Mouse (Mus musculus): ENCODE measurements around the gene Hlcs. TPM values are rescaled to one million over a fixed set of nuclear protein-coding genes. Genes with fewer than 3 reads are reported as not detected.
A peak's percentile ranks its signal among the peaks of the same experiment; 100 is the strongest.

Hlcs gene
- total and polyA plus RNA-seq, 3 experiments = 4.4 to 5.5 (median 5.4) TPM

- intact Hi-C loops (cut with DNase I) = no loop called here
- H3K9ac ChIP-seq (ENCODE audit: low read depth, low read length) = no peak overlapping the region
- no peak overlapping the region for H3K4me3 ChIP-seq
- H3K27me3 ChIP-seq (ENCODE audit: control insufficient read depth, insufficient read depth, low read length) = no peaks in the 10 kb centered on the region
- H3K27ac ChIP-seq = no peak overlapping the region
- no peaks in the 10 kb centered on the region for H3K36me3 ChIP-seq (ENCODE audit: control insufficient read depth, insufficient read depth, low read length)
- TF ChIP-seq POLR2A (IDR thresholded peaks at IDR 0.05; ENCODE audit: insufficient read depth, low read depth, low read length) (no peak), CTCF (IDR thresholded peaks at IDR 0.05) (no peak), EP300 (IDR thresholded peaks at IDR 0.05; ENCODE audit: insufficient read depth, low read depth, low read length) (no peak)
- no peaks in the 10 kb centered on the region for H3K79me2 ChIP-seq (replicated peaks; ENCODE audit: control insufficient read depth, insufficient read depth, low read length)
- WGBS = 57% methylated on average over 7 of the region's 7 CpGs
- H3K4me1 ChIP-seq (ENCODE audit: control insufficient read depth, insufficient read depth, low read length) = no peaks in the 10 kb centered on the region
- no peak for DNase-seq
These were observed 42.7 kb upstream of the Hlcs start for GRCm38 (mm10) chr16:94356046-94356445.

- no peaks in the 10 kb centered on the region for H3K79me2 ChIP-seq (replicated peaks; ENCODE audit: control insufficient read depth, insufficient read depth, low read length)
- H3K4me3 ChIP-seq = no peak overlapping the region
- TF ChIP-seq POLR2A (IDR thresholded peaks at IDR 0.05; ENCODE audit: insufficient read depth, low read depth, low read length) (no peak), EP300 (IDR thresholded peaks at IDR 0.05; ENCODE audit: insufficient read depth, low read depth, low read length) (no peak), CTCF (IDR thresholded peaks at IDR 0.05) (no peak)
- H3K27me3 ChIP-seq (ENCODE audit: control insufficient read depth, insufficient read depth, low read length) = no peaks in the 10 kb centered on the region
- no peaks in the 10 kb centered on the region for H3K36me3 ChIP-seq (ENCODE audit: control insufficient read depth, insufficient read depth, low read length)
- no peak overlapping the region for H3K9ac ChIP-seq (ENCODE audit: low read depth, low read length)
- intact Hi-C loops (cut with DNase I) = no loop called here
- DNase-seq = peak in 1 of 2 experiments; percentile 24
- no peaks in the 10 kb centered on the region for H3K4me1 ChIP-seq (ENCODE audit: control insufficient read depth, insufficient read depth, low read length)
- 30% methylated on average over 9 of the region's 9 CpGs for WGBS
- H3K27ac ChIP-seq = 0 out of 2 replicates have a peak overlapping the region, but pooled peaks have one; percentile 7
These were observed 41.1 kb upstream of the Hlcs start for GRCm38 (mm10) chr16:94354450-94354849.

- no peaks in the 10 kb centered on the region for H3K79me2 ChIP-seq (replicated peaks; ENCODE audit: control insufficient read depth, insufficient read depth, low read length)
- no peak overlapping the region for H3K4me3 ChIP-seq
- H3K27ac ChIP-seq = no peak overlapping the region
- H3K4me1 ChIP-seq (ENCODE audit: control insufficient read depth, insufficient read depth, low read length) = no peaks in the 10 kb centered on the region
- DNase-seq = no peak
- H3K36me3 ChIP-seq (ENCODE audit: control insufficient read depth, insufficient read depth, low read length) = no peaks in the 10 kb centered on the region
- intact Hi-C loops (cut with DNase I) = no loop called here
- TF ChIP-seq CTCF (IDR thresholded peaks at IDR 0.05) (no peak), EP300 (IDR thresholded peaks at IDR 0.05; ENCODE audit: insufficient read depth, low read depth, low read length) (no peak), POLR2A (IDR thresholded peaks at IDR 0.05; ENCODE audit: insufficient read depth, low read depth, low read length) (no peak)
- H3K27me3 ChIP-seq (ENCODE audit: control insufficient read depth, insufficient read depth, low read length) = no peaks in the 10 kb centered on the region
- no peak overlapping the region for H3K9ac ChIP-seq (ENCODE audit: low read depth, low read length)
- 88% methylated on average over 10 of the region's 10 CpGs for WGBS
These were observed 36.9 kb upstream of the Hlcs start for GRCm38 (mm10) chr16:94350287-94350677.

GRCm38 (mm10) chr16:94349588-94350286 is 36.4 kb upstream of the Hlcs start:
- Histone ChIP-seq H3K27me3 (ENCODE audit: control insufficient read depth, insufficient read depth, low read length) (no peaks in the 10 kb centered on the region), H3K4me3 (no peak overlapping the region), H3K36me3 (ENCODE audit: control insufficient read depth, insufficient read depth, low read length) (no peaks in the 10 kb centered on the region), H3K27ac (no peak overlapping the region), H3K4me1 (ENCODE audit: control insufficient read depth, insufficient read depth, low read length) (no peaks in the 10 kb centered on the region), H3K9ac (ENCODE audit: low read depth, low read length) (no peak overlapping the region), H3K79me2 (replicated peaks; ENCODE audit: control insufficient read depth, insufficient read depth, low read length) (no peaks in the 10 kb centered on the region)
- WGBS = 57% methylated on average over 11 of the region's 11 CpGs
- intact Hi-C loops (cut with DNase I) = no loop called here
- no peak for TF ChIP-seq CTCF (IDR thresholded peaks at IDR 0.05)
- no peak for TF ChIP-seq EP300 (IDR thresholded peaks at IDR 0.05; ENCODE audit: insufficient read depth, low read depth, low read length)
- TF ChIP-seq POLR2A (IDR thresholded peaks at IDR 0.05; ENCODE audit: insufficient read depth, low read depth, low read length) = no peak
- no peak for DNase-seq

- intact Hi-C loops (cut with DNase I) = no loop called here
- 87% methylated on average over 2 of the region's 2 CpGs for WGBS
These were observed 35.4 kb upstream of the Hlcs start for GRCm38 (mm10) chr16:94348779-94349178.

GRCm38 (mm10) chr16:94347080-94347731 is 33.8 kb upstream of the Hlcs start:
- Histone ChIP-seq H3K79me2 (replicated peaks; ENCODE audit: control insufficient read depth, insufficient read depth, low read length) (no peaks in the 10 kb centered on the region), H3K27me3 (ENCODE audit: control insufficient read depth, insufficient read depth, low read length) (no peaks in the 10 kb centered on the region), H3K36me3 (ENCODE audit: control insufficient read depth, insufficient read depth, low read length) (no peaks in the 10 kb centered on the region), H3K9ac (ENCODE audit: low read depth, low read length) (no peak overlapping the region), H3K4me1 (ENCODE audit: control insufficient read depth, insufficient read depth, low read length) (no peaks in the 10 kb centered on the region), H3K4me3 (no peak overlapping the region), H3K27ac (no peak overlapping the region)
- intact Hi-C loops (cut with DNase I) = no loop called here
- 80% methylated on average over 7 of the region's 7 CpGs for WGBS
- no peak for DNase-seq
- no peak for TF ChIP-seq POLR2A (IDR thresholded peaks at IDR 0.05; ENCODE audit: insufficient read depth, low read depth, low read length)
- TF ChIP-seq CTCF (IDR thresholded peaks at IDR 0.05) = no peak
- TF ChIP-seq EP300 (IDR thresholded peaks at IDR 0.05; ENCODE audit: insufficient read depth, low read depth, low read length) = no peak

More at GRCm38 (mm10) chr16:94348779-94349178, 35.4 kb upstream of the Hlcs start:
- Histone ChIP-seq H3K36me3 (ENCODE audit: control insufficient read depth, insufficient read depth, low read length) (no peaks in the 10 kb centered on the region), H3K4me3 (no peak overlapping the region), H3K27me3 (ENCODE audit: control insufficient read depth, insufficient read depth, low read length) (no peaks in the 10 kb centered on the region), H3K4me1 (ENCODE audit: control insufficient read depth, insufficient read depth, low read length) (no peaks in the 10 kb centered on the region), H3K9ac (ENCODE audit: low read depth, low read length) (no peak overlapping the region), H3K79me2 (replicated peaks; ENCODE audit: control insufficient read depth, insufficient read depth, low read length) (no peaks in the 10 kb centered on the region), H3K27ac (no peak overlapping the region)
- no peak for DNase-seq
- no peak for TF ChIP-seq EP300 (IDR thresholded peaks at IDR 0.05; ENCODE audit: insufficient read depth, low read depth, low read length)
- TF ChIP-seq CTCF (IDR thresholded peaks at IDR 0.05) = no peak
- no peak for TF ChIP-seq POLR2A (IDR thresholded peaks at IDR 0.05; ENCODE audit: insufficient read depth, low read depth, low read length)

All from heart, adult 2 months (tissue).